Mouse (Mus musculus) NIH3T3 (cell line): ENCODE measurements around the gene Thoc7.
A peak's percentile ranks its signal among the peaks of the same experiment; 100 is the strongest.

ENCODE experiments used
- DNase-seq: peaks from one replicate; pipeline ENCODE4 v3.0.0-alpha.2; 2012; ENCODE audit warnings: low read depth

Thoc7 gene

DNA sequence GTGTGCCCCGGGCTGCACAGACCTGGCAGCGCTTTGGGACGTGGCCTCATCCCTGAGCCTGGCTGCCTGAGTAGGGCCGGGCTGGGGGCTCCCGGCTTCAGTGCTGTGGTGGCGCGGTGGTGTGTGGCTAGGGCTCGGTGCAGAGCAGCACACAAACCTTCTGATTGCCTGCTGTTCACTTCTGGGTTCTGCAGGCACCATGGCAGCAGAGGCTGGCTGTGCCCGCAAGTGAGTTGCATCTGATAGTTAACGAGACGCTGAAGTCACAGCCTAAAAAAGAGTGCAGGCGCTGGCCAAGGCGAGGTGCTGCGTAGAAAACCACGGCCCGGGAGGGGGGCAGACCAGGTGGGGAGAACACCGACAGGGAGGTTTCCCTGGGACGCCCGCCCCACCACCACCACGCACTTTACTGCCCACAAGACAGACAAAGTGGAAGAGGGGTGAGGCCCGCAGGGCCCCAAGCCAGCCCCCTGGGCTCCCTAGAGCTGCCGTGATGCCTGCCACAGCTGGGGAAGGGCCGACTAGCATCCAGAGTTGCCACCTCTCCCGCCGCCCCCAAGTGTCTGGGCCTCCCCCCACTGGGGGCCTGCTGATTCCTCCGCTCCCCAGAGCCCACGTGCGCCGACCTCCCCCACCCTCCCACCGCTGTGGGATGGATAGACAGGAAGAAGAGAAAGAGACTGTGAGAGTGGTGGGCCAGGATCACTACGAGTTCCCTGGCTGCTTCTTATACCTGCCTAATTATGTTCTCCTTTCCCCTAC lies 28.2 kb downstream of the Thoc7 start:
- DNase-seq: no peak

DNA sequence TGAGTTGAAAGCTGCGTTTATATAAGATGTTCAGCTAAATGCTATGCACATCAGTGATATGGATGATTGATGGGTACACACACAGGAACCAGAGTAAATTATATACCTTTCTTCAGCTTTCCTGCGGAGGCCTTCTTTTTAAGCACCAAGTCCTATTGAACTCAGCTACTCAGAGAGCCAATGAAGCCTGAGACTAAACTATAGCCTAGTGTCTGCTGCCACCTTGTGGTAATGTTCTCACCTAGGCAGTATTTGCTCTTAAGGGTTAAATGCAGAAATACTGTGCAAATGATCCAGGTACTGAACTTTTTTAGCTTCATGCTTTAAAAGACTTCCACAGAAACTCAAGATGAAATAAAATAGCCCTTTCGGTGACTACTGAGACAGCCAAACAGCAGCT lies 44.0 kb downstream of the Thoc7 start:
- DNase-seq: peak; percentile 81

GRCm38 (mm10) chr14:13917208-13917607 lies 44.4 kb downstream of the Thoc7 start:
- DNase-seq: no peak

DNA sequence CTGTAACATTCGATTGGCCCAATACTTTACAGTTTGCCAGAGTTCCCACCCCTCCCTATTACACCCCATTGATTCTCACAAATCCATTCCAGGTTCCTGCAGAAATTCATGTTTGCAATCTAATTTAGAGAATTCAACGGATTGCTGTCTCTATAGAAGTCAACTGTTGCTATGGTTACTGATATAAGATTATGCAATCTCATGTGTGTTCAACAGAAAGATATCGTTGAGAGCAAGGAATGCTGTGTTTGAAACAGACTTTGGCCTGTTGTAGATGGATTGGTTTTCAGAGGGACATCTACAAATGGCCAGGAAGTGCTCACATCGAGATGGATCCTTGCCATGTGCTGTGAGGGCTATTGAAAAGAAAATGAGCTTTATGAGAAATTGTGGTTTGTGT lies 46.4 kb downstream of the Thoc7 start:
- DNase-seq: no peak

DNA sequence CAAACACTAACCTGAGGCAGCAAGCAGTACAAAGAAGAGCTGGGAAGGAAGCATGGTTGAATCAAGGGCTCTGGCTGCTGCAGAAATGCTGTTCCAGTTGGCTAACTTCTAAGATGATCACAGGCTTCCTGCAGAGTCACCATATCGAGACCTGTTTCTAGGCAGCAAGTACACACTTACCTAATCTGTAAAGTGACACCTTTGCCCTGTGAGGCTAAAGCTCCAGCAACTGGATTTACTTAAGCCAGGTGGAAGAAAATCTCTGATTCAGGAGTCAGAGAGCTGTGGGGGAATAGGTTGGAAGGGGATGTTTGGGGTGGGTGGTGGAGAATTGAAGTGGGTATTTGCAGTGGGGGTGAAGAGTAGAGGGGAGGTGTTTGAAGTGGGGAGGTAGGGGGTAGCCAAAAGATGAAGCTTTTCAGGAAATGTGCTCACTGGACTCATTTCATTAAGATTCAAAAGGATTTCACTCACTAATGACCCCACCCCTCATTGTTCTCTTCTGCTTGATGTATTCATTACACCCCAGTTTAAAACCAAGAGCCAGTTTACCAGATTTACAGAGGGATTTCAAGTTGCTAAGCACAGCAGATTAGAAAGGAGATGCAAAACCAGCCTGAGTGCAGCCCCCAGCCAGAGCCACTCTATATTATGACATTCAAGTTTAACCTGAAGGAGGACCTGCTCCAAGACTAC lies 47.1 kb downstream of the Thoc7 start, which contains the start of gene Gm281:
Gene Gm281, minus strand, starts transcription at position 92 of the 696 bp plus-strand sequence.
- DNase-seq: no peak

DNA sequence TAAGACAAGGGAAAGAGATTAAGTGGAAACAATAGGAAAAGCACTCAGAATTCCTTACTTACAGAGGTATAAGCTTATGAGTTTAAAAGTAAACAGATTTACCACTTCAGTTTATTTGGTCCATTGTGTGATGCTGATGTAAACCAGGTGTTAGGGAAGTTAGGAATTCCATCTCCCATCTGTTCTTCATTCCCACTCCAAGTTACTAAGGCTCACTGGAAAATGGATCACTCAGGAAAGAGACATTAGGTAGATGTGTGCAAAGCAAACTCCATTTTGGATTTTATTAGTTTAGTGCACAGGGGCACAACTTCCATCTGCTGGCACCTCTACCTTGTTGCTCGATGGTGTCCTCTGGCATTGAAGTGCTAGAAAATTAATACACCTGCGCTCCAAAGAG lies 51.5 kb downstream of the Thoc7 start:
- no peak for DNase-seq

DNA sequence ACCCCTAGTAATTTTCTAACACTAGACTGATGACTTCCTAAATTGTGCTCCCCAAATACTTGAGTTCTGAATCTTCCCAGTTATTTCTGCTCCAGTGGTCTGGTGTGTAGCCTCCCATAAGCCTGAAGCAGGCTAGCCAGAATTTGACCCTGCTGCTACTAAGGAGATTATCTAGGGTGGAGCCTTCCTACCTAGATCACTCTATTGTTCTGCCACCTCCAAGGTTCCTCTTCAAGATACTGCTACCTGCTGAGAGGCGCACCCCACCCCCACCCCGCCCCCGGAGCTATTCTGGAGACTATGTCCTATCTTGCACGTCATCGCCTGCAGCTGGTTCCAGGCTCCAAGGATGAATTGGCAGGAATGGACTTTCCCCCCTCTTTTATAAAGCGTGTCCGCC lies 54.5 kb downstream of the Thoc7 start:
- DNase-seq: no peak

GRCm38 (mm10) chr14:13906461-13906860 lies 55.2 kb downstream of the Thoc7 start:
- DNase-seq: no peak

GRCm38 (mm10) chr14:13901611-13902067 lies 60.0 kb downstream of the Thoc7 start:
- DNase-seq: peak; percentile 71
